Mouse (Mus musculus): ENCODE measurements at regions not wholly inside any gene's neighbourhood (a gene's known extent, or its start where the extent isn't known, plus 50 kb on each side); places are given as distances from the start of the nearest gene placed in this dataset.
"Not testable (repeated sequence)": the region's sequence is repeated elsewhere in the genome, so short reads cannot be mapped to it uniquely, and the experiment has no call there.

DNA sequence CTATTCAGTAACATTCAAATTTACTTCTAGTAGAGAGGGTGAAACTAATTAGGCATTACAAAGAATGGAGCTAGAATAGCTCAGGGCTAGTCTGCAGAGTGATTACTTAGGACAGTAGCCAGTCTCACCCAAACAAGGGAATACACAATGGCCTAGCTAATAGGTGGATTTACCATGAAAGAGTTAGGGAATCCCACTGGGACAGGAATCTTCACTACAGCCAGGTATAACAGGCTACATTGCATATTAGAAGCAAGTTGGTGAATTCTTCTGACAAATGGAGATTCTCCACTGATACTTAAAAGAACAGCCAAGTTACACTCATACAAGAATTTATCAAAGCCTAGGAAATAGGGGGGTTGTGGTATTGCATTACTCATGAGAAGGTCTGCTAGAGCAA lies 670.2 kb upstream of the Chrm3 start:
- not testable (repeated sequence) for H3K4me2 ChIP-seq (ENCODE audit: low read depth, low read length); ATAC-seq (ENCODE audit: insufficient read depth, low read depth); H3K4me3 ChIP-seq (ENCODE audit: low read depth, low read length); DNase-seq (ENCODE audit: low spot score); H3K36me3 ChIP-seq (replicated peaks; ENCODE audit: control insufficient read depth, insufficient read depth, low read length); H3K4me1 ChIP-seq (ENCODE audit: control insufficient read depth, insufficient read depth); H3K27ac ChIP-seq (ENCODE audit: low read depth); H3K27me3 ChIP-seq (ENCODE audit: control insufficient read depth, insufficient read depth, low read length); H3K9me3 ChIP-seq (replicated peaks; ENCODE audit: control insufficient read depth, low read length); H3K9ac ChIP-seq (replicated peaks; ENCODE audit: low read depth, low read length)

DNA sequence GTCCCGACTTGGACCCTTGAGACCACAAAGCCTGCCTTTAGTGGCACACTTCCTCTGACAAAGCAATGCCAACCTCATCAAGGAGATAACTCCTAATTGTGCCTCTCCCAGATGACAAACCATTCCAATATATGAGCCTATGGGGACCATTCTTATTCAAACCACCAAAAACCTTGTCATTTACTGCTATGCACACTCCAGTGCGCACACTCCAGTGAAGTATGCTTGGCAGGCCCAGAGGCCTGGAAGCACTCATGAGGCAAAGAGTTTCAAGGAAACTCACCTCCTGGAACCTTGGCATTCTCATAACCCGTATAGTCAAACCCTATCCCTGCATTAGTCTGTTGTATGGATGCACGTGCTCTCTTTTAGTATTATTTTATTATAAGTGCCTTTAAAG lies 669.7 kb upstream of the Chrm3 start:
- Histone ChIP-seq H3K9me3 (replicated peaks; ENCODE audit: control insufficient read depth, low read length) (no peaks in the 10 kb centered on the region), H3K4me1 (ENCODE audit: control insufficient read depth, insufficient read depth) (no peaks in the 10 kb centered on the region), H3K27me3 (ENCODE audit: control insufficient read depth, insufficient read depth, low read length) (no peaks in the 10 kb centered on the region), H3K36me3 (replicated peaks; ENCODE audit: control insufficient read depth, insufficient read depth, low read length) (no peaks in the 10 kb centered on the region), H3K9ac (replicated peaks; ENCODE audit: low read depth, low read length) (no peak overlapping the region), H3K27ac (ENCODE audit: low read depth) (no peak overlapping the region), H3K4me2 (ENCODE audit: low read depth, low read length) (no peak overlapping the region), H3K4me3 (ENCODE audit: low read depth, low read length) (no peak overlapping the region)
- DNase-seq (ENCODE audit: low spot score) (no peak), ATAC-seq (ENCODE audit: insufficient read depth, low read depth) (no peak)
- TF ChIP-seq CTCF (IDR thresholded peaks at IDR 0.05; ENCODE audit: low read depth) (no peak), EP300 (IDR thresholded peaks at IDR 0.05; ENCODE audit: low read depth) (no peak)
- 75% methylated on average over 4 of the region's 4 CpGs for WGBS

DNA sequence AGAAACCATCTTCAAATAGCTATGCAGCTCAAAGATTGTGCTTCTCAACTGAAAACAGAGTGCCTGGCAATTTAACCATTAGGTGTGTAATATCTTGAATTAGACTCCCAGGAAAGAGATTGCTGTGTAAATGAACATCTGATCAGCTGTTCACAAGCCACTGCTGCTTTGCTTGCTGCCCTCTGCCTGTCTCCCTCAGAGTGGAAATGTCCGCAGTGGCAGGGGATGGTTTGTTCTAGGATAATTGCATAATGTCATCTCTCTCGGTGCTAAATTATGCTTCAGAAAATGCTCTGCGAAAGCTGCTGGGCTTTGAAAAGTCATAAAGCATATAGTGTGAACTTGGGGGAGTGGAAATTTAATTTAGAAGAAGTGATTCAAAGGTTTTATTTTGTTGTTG lies 665.3 kb upstream of the Chrm3 start:
- no peak overlapping the region for H3K27ac ChIP-seq (ENCODE audit: low read depth)
- no peaks in the 10 kb centered on the region for H3K27me3 ChIP-seq (ENCODE audit: control insufficient read depth, insufficient read depth, low read length)
- no peak overlapping the region for H3K4me2 ChIP-seq (ENCODE audit: low read depth, low read length)
- H3K36me3 ChIP-seq (replicated peaks; ENCODE audit: control insufficient read depth, insufficient read depth, low read length) = no peaks in the 10 kb centered on the region
- no peaks in the 10 kb centered on the region for H3K4me1 ChIP-seq (ENCODE audit: control insufficient read depth, insufficient read depth)
- H3K9ac ChIP-seq (replicated peaks; ENCODE audit: low read depth, low read length) = no peak overlapping the region
- no peaks in the 10 kb centered on the region for H3K9me3 ChIP-seq (replicated peaks; ENCODE audit: control insufficient read depth, low read length)
- TF ChIP-seq CTCF (IDR thresholded peaks at IDR 0.05; ENCODE audit: low read depth) (no peak), EP300 (IDR thresholded peaks at IDR 0.05; ENCODE audit: low read depth) (no peak)
- ATAC-seq (ENCODE audit: insufficient read depth, low read depth) (no peak), DNase-seq (ENCODE audit: low spot score) (no peak)
- WGBS = 82% methylated on average over 3 of the region's 3 CpGs
- H3K4me3 ChIP-seq (ENCODE audit: low read depth, low read length) = no peak overlapping the region

DNA sequence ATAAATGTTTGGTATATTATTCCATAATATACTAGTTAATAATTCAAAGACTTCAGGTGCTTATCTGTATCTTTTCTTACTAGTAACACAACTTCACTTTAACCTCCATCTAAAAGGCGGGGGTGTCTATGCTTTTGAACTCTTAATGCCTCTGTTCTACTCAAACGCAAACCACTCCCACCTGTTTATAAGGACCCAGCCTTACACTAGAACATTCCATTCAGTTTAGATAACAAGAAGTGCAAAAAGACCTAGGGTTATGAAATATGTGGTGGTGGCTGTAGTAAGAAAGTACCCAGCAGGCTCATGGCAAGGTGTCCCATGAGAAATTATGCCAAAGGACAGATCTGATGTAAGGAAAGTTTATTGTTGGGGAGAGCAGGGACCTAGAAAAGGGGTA lies 663.8 kb upstream of the Chrm3 start:
- Histone ChIP-seq H3K27ac (ENCODE audit: low read depth) (no peak overlapping the region), H3K9ac (replicated peaks; ENCODE audit: low read depth, low read length) (no peak overlapping the region), H3K4me3 (ENCODE audit: low read depth, low read length) (no peak overlapping the region), H3K9me3 (replicated peaks; ENCODE audit: control insufficient read depth, low read length) (no peaks in the 10 kb centered on the region), H3K4me2 (ENCODE audit: low read depth, low read length) (no peak overlapping the region), H3K4me1 (ENCODE audit: control insufficient read depth, insufficient read depth) (no peaks in the 10 kb centered on the region), H3K36me3 (replicated peaks; ENCODE audit: control insufficient read depth, insufficient read depth, low read length) (no peaks in the 10 kb centered on the region), H3K27me3 (ENCODE audit: control insufficient read depth, insufficient read depth, low read length) (no peaks in the 10 kb centered on the region)
- no peak for DNase-seq (ENCODE audit: low spot score)
- ATAC-seq (ENCODE audit: insufficient read depth, low read depth) = no peak
- 74% methylated on average over 2 of the region's 2 CpGs for WGBS
- TF ChIP-seq CTCF (IDR thresholded peaks at IDR 0.05; ENCODE audit: low read depth) (no peak), EP300 (IDR thresholded peaks at IDR 0.05; ENCODE audit: low read depth) (no peak)

DNA sequence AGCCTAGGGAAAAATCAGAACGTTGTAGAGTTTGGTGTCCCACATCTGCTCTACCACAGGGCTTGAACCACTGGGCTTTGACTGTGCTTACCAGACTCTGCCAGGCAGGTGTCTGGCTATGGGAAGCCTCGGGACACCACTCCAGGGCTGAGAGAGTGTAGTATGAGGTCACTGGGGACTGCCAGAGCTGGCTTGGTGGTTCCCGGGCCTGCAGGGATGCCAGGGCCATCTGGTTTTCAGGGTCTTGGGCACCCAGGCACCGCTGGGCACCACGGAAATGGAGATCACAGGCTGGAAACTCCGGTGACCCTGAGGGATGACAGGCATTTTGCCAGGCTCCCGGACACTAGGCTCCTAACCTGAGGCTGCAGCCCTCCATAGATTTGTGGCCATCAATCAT lies 656.9 kb upstream of the Chrm3 start:
- DNase-seq (ENCODE audit: low spot score) = no peak
- H3K4me2 ChIP-seq (ENCODE audit: low read depth, low read length) = no peak overlapping the region
- TF ChIP-seq EP300 (IDR thresholded peaks at IDR 0.05; ENCODE audit: low read depth) = no peak
- TF ChIP-seq CTCF (IDR thresholded peaks at IDR 0.05; ENCODE audit: low read depth) = no peak
- no peak for ATAC-seq (ENCODE audit: insufficient read depth, low read depth)
- no peaks in the 10 kb centered on the region for H3K9me3 ChIP-seq (replicated peaks; ENCODE audit: control insufficient read depth, low read length)
- H3K27me3 ChIP-seq (ENCODE audit: control insufficient read depth, insufficient read depth, low read length) = no peaks in the 10 kb centered on the region
- no peak overlapping the region for H3K4me3 ChIP-seq (ENCODE audit: low read depth, low read length)
- no peak overlapping the region for H3K9ac ChIP-seq (replicated peaks; ENCODE audit: low read depth, low read length)
- H3K4me1 ChIP-seq (ENCODE audit: control insufficient read depth, insufficient read depth) = no peaks in the 10 kb centered on the region
- no peaks in the 10 kb centered on the region for H3K36me3 ChIP-seq (replicated peaks; ENCODE audit: control insufficient read depth, insufficient read depth, low read length)
- no peak overlapping the region for H3K27ac ChIP-seq (ENCODE audit: low read depth)
- 78% methylated on average over 7 of the region's 7 CpGs for WGBS

DNA sequence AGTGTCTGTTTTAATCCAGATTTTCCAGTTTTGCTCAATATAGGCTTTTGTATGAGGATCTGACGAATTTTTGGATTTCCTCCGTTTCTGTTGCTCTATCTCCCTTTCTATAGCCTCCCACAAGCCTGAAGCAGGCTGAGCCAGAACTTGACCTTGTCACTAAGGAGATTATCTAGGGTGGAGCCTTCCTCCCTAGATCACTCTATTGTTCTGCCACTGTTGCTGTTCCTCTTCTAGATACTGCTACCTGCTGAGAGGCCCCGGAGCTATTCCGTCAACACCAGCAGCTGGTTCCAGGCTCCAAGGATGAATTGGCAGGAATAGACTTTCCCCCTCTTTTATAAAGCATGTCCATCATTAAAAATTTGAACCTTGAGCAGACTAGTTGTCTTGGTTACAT lies 644.7 kb upstream of the Chrm3 start:
- DNase-seq (ENCODE audit: low spot score) (no peak), ATAC-seq (ENCODE audit: insufficient read depth, low read depth) (no peak)
- Histone ChIP-seq H3K4me1 (ENCODE audit: control insufficient read depth, insufficient read depth) (no peaks in the 10 kb centered on the region), H3K9ac (replicated peaks; ENCODE audit: low read depth, low read length) (no peak overlapping the region), H3K4me2 (ENCODE audit: low read depth, low read length) (no peak overlapping the region), H3K27me3 (ENCODE audit: control insufficient read depth, insufficient read depth, low read length) (no peaks in the 10 kb centered on the region), H3K27ac (ENCODE audit: low read depth) (no peak overlapping the region), H3K9me3 (replicated peaks; ENCODE audit: control insufficient read depth, low read length) (no peaks in the 10 kb centered on the region), H3K36me3 (replicated peaks; ENCODE audit: control insufficient read depth, insufficient read depth, low read length) (no peaks in the 10 kb centered on the region), H3K4me3 (ENCODE audit: low read depth, low read length) (no peak overlapping the region)
- WGBS = 20% methylated on average over 4 of the region's 4 CpGs
- TF ChIP-seq EP300 (IDR thresholded peaks at IDR 0.05; ENCODE audit: low read depth) (no peak), CTCF (IDR thresholded peaks at IDR 0.05; ENCODE audit: low read depth) (no peak)
